Mouse (Mus musculus): ENCODE measurements at regions not wholly inside any gene's neighbourhood (a gene's known extent, or its start where the extent isn't known, plus 50 kb on each side); places are given as distances from the start of the nearest gene placed in this dataset.

GRCm38 (mm10) chr10:21218431-21218830, 57.6 kb upstream of the Myb start:
- Histone ChIP-seq H3K4me3 (replicated peaks) (no peak overlapping the region), H3K27me3 (ENCODE audit: control insufficient read depth) (no peaks in the 10 kb centered on the region), H3K36me3 (ENCODE audit: control insufficient read depth) (no peaks in the 10 kb centered on the region), H3K9me3 (ENCODE audit: control insufficient read depth, low read length) (no peaks in the 10 kb centered on the region), H3K4me1 (ENCODE audit: control insufficient read depth) (peaks cover 32% of the 10 kb centered on the region)
- no peak for TF ChIP-seq TAL1 (IDR thresholded peaks at IDR 0.05; ENCODE audit: low read length)
- no peak for TF ChIP-seq GATA1 (IDR thresholded peaks at IDR 0.05; ENCODE audit: low read length)

DNA sequence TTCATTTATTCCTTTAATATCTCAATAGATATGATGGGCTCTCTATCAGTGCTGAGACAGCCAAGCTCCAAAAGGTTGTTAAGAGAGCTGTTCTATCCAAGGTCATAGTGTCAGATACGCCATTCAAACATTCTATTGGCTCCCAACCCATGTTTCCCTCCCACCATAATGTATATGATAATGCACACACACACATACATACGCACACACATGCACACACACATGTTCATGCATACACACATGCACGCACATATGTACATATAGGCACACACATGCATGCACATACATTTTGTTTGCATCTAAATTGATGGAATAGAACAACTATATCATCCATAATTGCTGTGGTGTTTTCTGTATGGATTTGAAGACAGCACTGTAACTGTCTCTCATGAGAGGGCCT, 60.0 kb upstream of the Myb start:
- Histone ChIP-seq H3K36me3 (ENCODE audit: control insufficient read depth) (peaks cover 2% of the 10 kb centered on the region; the same call in 1 of the 2 replicates), H3K27me3 (ENCODE audit: control insufficient read depth) (no peaks in the 10 kb centered on the region), H3K4me3 (replicated peaks) (no peak overlapping the region), H3K9me3 (ENCODE audit: control insufficient read depth, low read length) (peaks cover 4% of the 10 kb centered on the region), H3K4me1 (ENCODE audit: control insufficient read depth) (peaks cover 32% of the 10 kb centered on the region)
- no peak for TF ChIP-seq TAL1 (IDR thresholded peaks at IDR 0.05; ENCODE audit: low read length)
- TF ChIP-seq GATA1 (IDR thresholded peaks at IDR 0.05; ENCODE audit: low read length), result no peak

DNA sequence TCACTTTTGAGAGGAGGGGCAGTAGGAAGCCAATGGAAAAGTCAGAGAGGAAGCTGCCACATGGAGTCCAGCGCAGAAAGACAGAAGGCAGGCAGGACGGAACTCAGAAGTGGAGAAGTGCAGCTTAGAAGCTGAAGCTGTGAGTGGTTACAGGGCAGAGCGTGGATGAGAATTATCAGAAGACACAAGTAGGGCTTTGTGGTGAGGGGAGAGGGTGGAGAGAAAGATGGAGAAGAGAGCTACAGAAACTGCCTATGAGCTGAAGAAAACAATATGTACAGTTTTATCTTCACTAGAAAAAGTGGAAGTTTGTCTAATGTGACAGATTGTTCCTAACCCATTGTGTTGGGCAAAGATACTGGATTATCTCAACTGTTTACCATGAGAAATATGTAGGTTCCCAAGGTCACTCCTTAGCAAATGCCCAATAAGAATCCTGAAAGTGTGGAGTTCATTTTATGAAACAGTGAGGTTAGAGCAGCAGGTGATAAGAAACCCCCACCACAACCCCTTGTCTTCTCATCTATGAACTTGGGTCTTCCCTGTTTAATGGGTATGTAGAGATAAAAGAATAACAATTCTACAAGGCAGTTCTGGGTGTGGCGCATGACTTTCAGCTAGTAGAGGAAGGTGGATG, 60.6 kb upstream of the Myb start:
- peaks cover 35% of the 10 kb centered on the region for H3K4me1 ChIP-seq (ENCODE audit: control insufficient read depth)

GRCm38 (mm10) chr10:21222104-21223034, 61.6 kb upstream of the Myb start:
- Histone ChIP-seq H3K36me3 (ENCODE audit: control insufficient read depth) (peaks cover 2% of the 10 kb centered on the region; the same call in 1 of the 2 replicates), H3K4me1 (ENCODE audit: control insufficient read depth) (peaks cover 44% of the 10 kb centered on the region)
- TF ChIP-seq GATA1 (IDR thresholded peaks at IDR 0.05; ENCODE audit: low read length), result no peak
- TF ChIP-seq TAL1 (IDR thresholded peaks at IDR 0.05; ENCODE audit: low read length), result no peak

More for the DNA sequence above, 60.6 kb upstream of the Myb start:
- Histone ChIP-seq H3K36me3 (ENCODE audit: control insufficient read depth) (peaks cover 2% of the 10 kb centered on the region; the same call in 1 of the 2 replicates), H3K9me3 (ENCODE audit: control insufficient read depth, low read length) (peaks cover 4% of the 10 kb centered on the region), H3K4me3 (replicated peaks) (no peak overlapping the region), H3K27me3 (ENCODE audit: control insufficient read depth) (no peaks in the 10 kb centered on the region)
- no peak for TF ChIP-seq GATA1 (IDR thresholded peaks at IDR 0.05; ENCODE audit: low read length)
- no peak for TF ChIP-seq TAL1 (IDR thresholded peaks at IDR 0.05; ENCODE audit: low read length)

GRCm38 (mm10) chr10:21223104-21223910, 62.5 kb upstream of the Myb start:
- TF ChIP-seq TAL1 (IDR thresholded peaks at IDR 0.05; ENCODE audit: low read length) (no peak), GATA1 (IDR thresholded peaks at IDR 0.05; ENCODE audit: low read length) (no peak)
- peaks cover 51% of the 10 kb centered on the region for H3K4me1 ChIP-seq (ENCODE audit: control insufficient read depth)
- H3K27me3 ChIP-seq (ENCODE audit: control insufficient read depth), result no peaks in the 10 kb centered on the region
- peaks cover 4% of the 10 kb centered on the region for H3K9me3 ChIP-seq (ENCODE audit: control insufficient read depth, low read length)
- peaks cover 2% of the 10 kb centered on the region; the same call in 1 of the 2 replicates for H3K36me3 ChIP-seq (ENCODE audit: control insufficient read depth)
- H3K4me3 ChIP-seq (replicated peaks), result no peak overlapping the region

More at GRCm38 (mm10) chr10:21222104-21223034, 61.6 kb upstream of the Myb start:
- H3K4me3 ChIP-seq (replicated peaks), result no peak overlapping the region
- peaks cover 4% of the 10 kb centered on the region for H3K9me3 ChIP-seq (ENCODE audit: control insufficient read depth, low read length)
- no peaks in the 10 kb centered on the region for H3K27me3 ChIP-seq (ENCODE audit: control insufficient read depth)

GRCm38 (mm10) chr10:21224229-21224628, 63.4 kb upstream of the Myb start:
- TF ChIP-seq GATA1 (IDR thresholded peaks at IDR 0.05; ENCODE audit: low read length) (no peak), TAL1 (IDR thresholded peaks at IDR 0.05; ENCODE audit: low read length) (no peak)
- H3K4me1 ChIP-seq (ENCODE audit: control insufficient read depth), result peaks cover 55% of the 10 kb centered on the region
- peaks cover 4% of the 10 kb centered on the region for H3K9me3 ChIP-seq (ENCODE audit: control insufficient read depth, low read length)
- peaks cover 2% of the 10 kb centered on the region; the same call in 1 of the 2 replicates for H3K36me3 ChIP-seq (ENCODE audit: control insufficient read depth)
- no peaks in the 10 kb centered on the region for H3K27me3 ChIP-seq (ENCODE audit: control insufficient read depth)
- H3K4me3 ChIP-seq (replicated peaks), result no peak overlapping the region

DNA sequence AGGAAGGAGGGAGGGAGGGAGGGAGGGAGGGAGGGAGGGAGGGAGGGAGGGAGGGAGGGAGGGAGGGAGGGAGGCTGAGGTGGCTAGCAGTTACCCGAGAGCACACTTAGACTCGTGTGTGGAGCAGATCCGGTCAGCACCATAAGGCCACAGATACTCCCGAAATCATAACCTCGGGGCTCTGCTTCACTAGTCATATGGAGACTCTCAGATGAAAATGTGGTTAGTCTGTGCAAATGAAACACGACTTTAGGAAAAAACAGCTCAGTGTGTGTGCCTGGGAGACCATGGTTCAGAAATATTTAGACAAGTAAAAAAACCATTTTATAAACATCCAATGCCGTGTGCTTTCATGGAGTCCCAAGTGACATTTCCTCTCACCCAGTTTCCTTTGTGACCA, 65.4 kb upstream of the Myb start:
- peaks cover 2% of the 10 kb centered on the region; the same call in 1 of the 2 replicates for H3K36me3 ChIP-seq (ENCODE audit: control insufficient read depth)
- H3K27me3 ChIP-seq (ENCODE audit: control insufficient read depth), result no peaks in the 10 kb centered on the region
- H3K4me3 ChIP-seq (replicated peaks), result no peak overlapping the region
- H3K9me3 ChIP-seq (ENCODE audit: control insufficient read depth, low read length), result peaks cover 4% of the 10 kb centered on the region
- peaks cover 49% of the 10 kb centered on the region for H3K4me1 ChIP-seq (ENCODE audit: control insufficient read depth)
- TF ChIP-seq TAL1 (IDR thresholded peaks at IDR 0.05; ENCODE audit: low read length) (no peak), GATA1 (IDR thresholded peaks at IDR 0.05; ENCODE audit: low read length) (no peak)

- no peak for TF ChIP-seq TAL1 (IDR thresholded peaks at IDR 0.05; ENCODE audit: low read length)
- no peak for TF ChIP-seq GATA1 (IDR thresholded peaks at IDR 0.05; ENCODE audit: low read length)
- Histone ChIP-seq H3K36me3 (ENCODE audit: control insufficient read depth) (peaks cover 2% of the 10 kb centered on the region; the same call in 1 of the 2 replicates), H3K4me1 (ENCODE audit: control insufficient read depth) (peaks cover 36% of the 10 kb centered on the region), H3K27me3 (ENCODE audit: control insufficient read depth) (no peaks in the 10 kb centered on the region), H3K9me3 (ENCODE audit: control insufficient read depth, low read length) (peaks cover 4% of the 10 kb centered on the region), H3K4me3 (replicated peaks) (no peak overlapping the region)
Observed at GRCm38 (mm10) chr10:21227764-21228163, 67.0 kb upstream of the Myb start.
